In genomic region chr3:104789822-104790221, GRCm38 (mm10) we compare ENCODE assay signal across 7 mouse cellular contexts. TPM values are rescaled to one million over a fixed set of nuclear protein-coding genes. Genes with fewer than 3 reads are reported as not detected.
A peak's percentile ranks its signal among the peaks of the same experiment; 100 is the strongest.
DNase-seq lines count a peak whose midpoint lies in the region; ATAC-seq and TF ChIP-seq lines count a peak whose summit lies in the region.

No protein-coding gene starts in this region.

- no peak for DNase-seq in testis, postnatal 14 days (ENCODE audit: low spot score)
- DNase-seq in liver, embryonic 13.5 days = no peak

- no peak for TF ChIP-seq POLR2A in testis, adult 2 months (IDR thresholded peaks at IDR 0.05; ENCODE audit: control insufficient read depth, low read depth, low read length)

- H3K27ac ChIP-seq in testis, adult 2 months (ENCODE audit: control insufficient read depth, insufficient read depth, low read depth, low read length) = no peak overlapping the region
- H3K27ac ChIP-seq in forebrain, embryonic 12.5 days = no peak overlapping the region
- peak overlapping the region; percentile 77 for H3K27ac ChIP-seq in hindbrain, embryonic 15.5 days (replicated peaks)
- no peak overlapping the region for H3K27ac ChIP-seq in liver, embryonic 13.5 days
- peak overlapping the region; percentile 70; the same call in 1 of the 2 replicates for H3K27ac ChIP-seq in neural tube, embryonic 15.5 days (replicated peaks)

- no peaks in the 10 kb centered on the region for H3K36me3 ChIP-seq in testis, adult 2 months (ENCODE audit: control insufficient read depth, insufficient read depth, low read length)
- peaks cover 6% of the 10 kb centered on the region; the same call in 1 of the 2 replicates for H3K36me3 ChIP-seq in forebrain, embryonic 12.5 days (replicated peaks)
- H3K36me3 ChIP-seq in hindbrain, embryonic 15.5 days = no peaks in the 10 kb centered on the region
- H3K36me3 ChIP-seq in liver, embryonic 13.5 days = peaks cover 1% of the 10 kb centered on the region; the same call in 1 of the 2 replicates
- H3K36me3 ChIP-seq in neural tube, embryonic 15.5 days = no peaks in the 10 kb centered on the region

- WGBS in forebrain, embryonic 12.5 days = 36% methylated on average over 13 of the region's 13 CpGs
- 40% methylated on average over 13 of the region's 13 CpGs for WGBS in hindbrain, embryonic 15.5 days
- WGBS in liver, embryonic 13.5 days (ENCODE audit: insufficient replicate concordance) = 65% methylated on average over 13 of the region's 13 CpGs
- WGBS in neural tube, embryonic 15.5 days = 36% methylated on average over 13 of the region's 13 CpGs

- peak overlapping the region; percentile 73 for H3K9ac ChIP-seq in forebrain, embryonic 12.5 days
- H3K9ac ChIP-seq in hindbrain, embryonic 15.5 days = peak overlapping the region; percentile 51; the same call in 1 of the 2 replicates
- H3K9ac ChIP-seq in liver, embryonic 13.5 days = peak overlapping the region; percentile 64; the same call in 1 of the 2 replicates
- peak overlapping the region; percentile 50 for H3K9ac ChIP-seq in neural tube, embryonic 15.5 days (replicated peaks)

- peak overlapping the region; percentile 95 for H3K4me2 ChIP-seq in forebrain, embryonic 12.5 days
- peak overlapping the region; percentile 96 for H3K4me2 ChIP-seq in hindbrain, embryonic 15.5 days
- peak overlapping the region; percentile 71 for H3K4me2 ChIP-seq in liver, embryonic 13.5 days
- H3K4me2 ChIP-seq in neural tube, embryonic 15.5 days = peak overlapping the region; percentile 95

- H3K4me1 ChIP-seq in testis, adult 2 months (ENCODE audit: control insufficient read depth, insufficient read depth, low read length) = peaks cover 16% of the 10 kb centered on the region
- peaks cover 49% of the 10 kb centered on the region for H3K4me1 ChIP-seq in forebrain, embryonic 12.5 days
- H3K4me1 ChIP-seq in hindbrain, embryonic 15.5 days (replicated peaks) = peaks cover 41% of the 10 kb centered on the region
- peaks cover 52% of the 10 kb centered on the region for H3K4me1 ChIP-seq in liver, embryonic 13.5 days (replicated peaks)
- H3K4me1 ChIP-seq in neural tube, embryonic 15.5 days = peaks cover 49% of the 10 kb centered on the region

- H3K27me3 ChIP-seq in testis, adult 2 months (ENCODE audit: control insufficient read depth, insufficient read depth, low read length) = peaks cover 2% of the 10 kb centered on the region; the same call in 1 of the 2 replicates
- peaks cover 24% of the 10 kb centered on the region for H3K27me3 ChIP-seq in forebrain, embryonic 12.5 days
- H3K27me3 ChIP-seq in hindbrain, embryonic 15.5 days = peaks cover 12% of the 10 kb centered on the region
- peaks cover 51% of the 10 kb centered on the region for H3K27me3 ChIP-seq in liver, embryonic 13.5 days
- peaks cover 33% of the 10 kb centered on the region for H3K27me3 ChIP-seq in neural tube, embryonic 15.5 days (replicated peaks)

- H3K4me3 ChIP-seq in testis, adult 2 months (ENCODE audit: control insufficient read depth, low read depth, low read length) = peak overlapping the region; percentile 83
- H3K4me3 ChIP-seq in forebrain, embryonic 12.5 days (replicated peaks) = peak overlapping the region; percentile 62
- peak overlapping the region; percentile 55 for H3K4me3 ChIP-seq in hindbrain, embryonic 15.5 days
- peak overlapping the region; percentile 58 for H3K4me3 ChIP-seq in liver, embryonic 13.5 days (replicated peaks)
- H3K4me3 ChIP-seq in neural tube, embryonic 15.5 days (replicated peaks) = peak overlapping the region; percentile 45

- no peak for ATAC-seq in forebrain, embryonic 12.5 days (ENCODE audit: low FRiP score)
- no peak for ATAC-seq in hindbrain, embryonic 15.5 days (ENCODE audit: low FRiP score, low read depth)
- ATAC-seq in liver, embryonic 13.5 days (ENCODE audit: low read depth) = no peak
- ATAC-seq in neural tube, embryonic 15.5 days (ENCODE audit: low FRiP score) = no peak
- ATAC-seq in granulocyte monocyte progenitor cell, adult 5-6 weeks (replicated peaks; ENCODE audit: poor library complexity, severe bottlenecking) = no peak

- H3K9me3 ChIP-seq in forebrain, embryonic 12.5 days = no peaks in the 10 kb centered on the region
- no peaks in the 10 kb centered on the region for H3K9me3 ChIP-seq in hindbrain, embryonic 15.5 days
- H3K9me3 ChIP-seq in liver, embryonic 13.5 days (replicated peaks) = no peaks in the 10 kb centered on the region
- H3K9me3 ChIP-seq in neural tube, embryonic 15.5 days (replicated peaks) = no peaks in the 10 kb centered on the region

- no peak for TF ChIP-seq CTCF in testis, adult 2 months (IDR thresholded peaks at IDR 0.05; ENCODE audit: control insufficient read depth, insufficient read depth, insufficient replicate concordance, low read depth, low read length)

RNA-seq across cellular contexts. Expression of gene Rhoc, which starts 1.6 kb away (rescaled TPM):
- 4.8 and 6.3 TPM in 2 replicates for polyA plus RNA-seq in testis, adult 2 months (2012; rRNA removed)
- 69.5 and 73.1 TPM in 2 replicates for polyA plus RNA-seq in forebrain, embryonic 12.5 days (2016; fragmentation: Nextera tagmentation; extraction: Ambion mirVana)
- 58.1 and 63.0 TPM in 2 replicates for polyA plus RNA-seq in hindbrain, embryonic 15.5 days (2015; fragmentation: Nextera tagmentation; extraction: Ambion mirVana)
- 19.4 and 21.5 TPM in 2 replicates for polyA plus RNA-seq in liver, embryonic 13.5 days (2015; fragmentation: Nextera tagmentation; extraction: Ambion mirVana)
- 74.6 and 85.4 TPM in 2 replicates for polyA plus RNA-seq in neural tube, embryonic 15.5 days (2015; fragmentation: Nextera tagmentation; extraction: Ambion mirVana)
- total RNA-seq in granulocyte monocyte progenitor cell, adult 5-6 weeks (2014; fragmentation: Nextera tagmentation) = not detected in 2 replicates
- not detected in 2 replicates for total RNA-seq in granulocyte monocyte progenitor cell, adult 5-6 weeks (2017)

RNA-seq across cellular contexts. Expression of gene Fam19a3, which starts 8.2 kb away (rescaled TPM):
- polyA plus RNA-seq in testis, adult 2 months (2012; rRNA removed) = 9.1 and 12.6 TPM in 2 replicates
- 0.23 TPM in 1 of 2 replicates, not detected in the other for polyA plus RNA-seq in forebrain, embryonic 12.5 days (2016; fragmentation: Nextera tagmentation; extraction: Ambion mirVana)
- polyA plus RNA-seq in hindbrain, embryonic 15.5 days (2015; fragmentation: Nextera tagmentation; extraction: Ambion mirVana) = 0.16 TPM in 1 of 2 replicates, not detected in the other
- polyA plus RNA-seq in liver, embryonic 13.5 days (2015; fragmentation: Nextera tagmentation; extraction: Ambion mirVana) = not detected in 2 replicates
- polyA plus RNA-seq in neural tube, embryonic 15.5 days (2015; fragmentation: Nextera tagmentation; extraction: Ambion mirVana) = 0.09 and 0.17 TPM in 2 replicates
- not detected in 2 replicates for total RNA-seq in granulocyte monocyte progenitor cell, adult 5-6 weeks (2014; fragmentation: Nextera tagmentation)
- not detected in 2 replicates for total RNA-seq in granulocyte monocyte progenitor cell, adult 5-6 weeks (2017)

RNA-seq across cellular contexts. Expression of gene Ppm1j, which starts 9.0 kb away (rescaled TPM):
- polyA plus RNA-seq in testis, adult 2 months (2012; rRNA removed) = 178 and 205 TPM in 2 replicates
- polyA plus RNA-seq in forebrain, embryonic 12.5 days (2016; fragmentation: Nextera tagmentation; extraction: Ambion mirVana) = 1.0 and 1.5 TPM in 2 replicates
- 1.2 and 2.9 TPM in 2 replicates for polyA plus RNA-seq in hindbrain, embryonic 15.5 days (2015; fragmentation: Nextera tagmentation; extraction: Ambion mirVana)
- 0.37 and 0.59 TPM in 2 replicates for polyA plus RNA-seq in liver, embryonic 13.5 days (2015; fragmentation: Nextera tagmentation; extraction: Ambion mirVana)
- polyA plus RNA-seq in neural tube, embryonic 15.5 days (2015; fragmentation: Nextera tagmentation; extraction: Ambion mirVana) = 2.3 and 2.8 TPM in 2 replicates
- not detected in 2 replicates for total RNA-seq in granulocyte monocyte progenitor cell, adult 5-6 weeks (2014; fragmentation: Nextera tagmentation)
- not detected in 2 replicates for total RNA-seq in granulocyte monocyte progenitor cell, adult 5-6 weeks (2017)

RNA-seq across cellular contexts. Expression of gene Mov10, which starts 28.5 kb away (rescaled TPM):
- 8.7 and 9.4 TPM in 2 replicates for polyA plus RNA-seq in testis, adult 2 months (2012; rRNA removed)
- polyA plus RNA-seq in forebrain, embryonic 12.5 days (2016; fragmentation: Nextera tagmentation; extraction: Ambion mirVana) = 15.7 and 20.6 TPM in 2 replicates
- polyA plus RNA-seq in hindbrain, embryonic 15.5 days (2015; fragmentation: Nextera tagmentation; extraction: Ambion mirVana) = 9.1 and 13.4 TPM in 2 replicates
- polyA plus RNA-seq in liver, embryonic 13.5 days (2015; fragmentation: Nextera tagmentation; extraction: Ambion mirVana) = 26.2 and 28.7 TPM in 2 replicates
- polyA plus RNA-seq in neural tube, embryonic 15.5 days (2015; fragmentation: Nextera tagmentation; extraction: Ambion mirVana) = 11.9 and 24.5 TPM in 2 replicates
- total RNA-seq in granulocyte monocyte progenitor cell, adult 5-6 weeks (2014; fragmentation: Nextera tagmentation) = 12.2 and 13.9 TPM in 2 replicates
- total RNA-seq in granulocyte monocyte progenitor cell, adult 5-6 weeks (2017) = 2.4 TPM in 2 replicates

Comparison
In these comparisons a context has a peak if more than half of its experiments do, and no peak if none do; other contexts are left out.
1. H3K27ac ChIP-seq: peak in hindbrain, embryonic 15.5 days (single experiment) and neural tube, embryonic 15.5 days (single experiment); none in testis, adult 2 months (single experiment), forebrain, embryonic 12.5 days (single experiment) and liver, embryonic 13.5 days (single experiment).
2. RNA of gene Ppm1j, which starts 9.0 kb away (polyA plus RNA-seq): 178 to 205 TPM in testis, adult 2 months; 2.3 to 2.8 TPM in neural tube, embryonic 15.5 days, 1.2 to 2.9 TPM in hindbrain, embryonic 15.5 days, 1.0 to 1.5 TPM in forebrain, embryonic 12.5 days and 0.37 to 0.59 TPM in liver, embryonic 13.5 days; every median in the first group is over 10 times any median in the second.
3. Peak in every context shown above with its lines, with median percentiles within 50 percentile points of each other: H3K4me3 ChIP-seq, H3K4me2 ChIP-seq and H3K9ac ChIP-seq.